Mouse (Mus musculus): Measurements from ENCODE around the gene 2810006K23Rik.

The 2810006K23Rik gene

DNA sequence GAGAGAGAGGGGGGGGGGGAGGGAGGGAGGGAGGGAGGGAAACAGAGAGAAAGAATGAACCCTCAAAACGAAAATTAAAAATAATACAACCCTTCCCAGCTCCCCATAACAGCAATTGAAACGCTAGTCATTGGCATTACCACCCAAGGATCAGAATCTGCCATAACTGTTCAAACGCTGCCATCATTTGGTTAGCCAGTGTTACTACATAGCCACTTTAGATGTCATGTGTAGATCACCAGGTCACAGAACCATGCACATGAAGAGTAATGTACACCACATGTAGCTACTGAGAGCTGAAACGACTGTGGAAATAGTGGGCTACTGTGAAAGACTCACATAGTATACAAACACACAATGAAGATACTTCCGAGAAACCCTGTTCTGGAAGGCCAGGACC is 60.0 kb downstream of the 2810006K23Rik start:
- DNase-seq (ENCODE audit: low read depth, low spot score) = no peak
